Mouse (Mus musculus): ENCODE data around the gene Ppa2. TPM values are rescaled to one million over a fixed set of nuclear protein-coding genes. Genes with fewer than 3 reads are reported as not detected.

Gene Ppa2
- polyA plus RNA-seq, 1 experiment from 2014 or later: 94.2 TPM

GRCm38 (mm10) chr3:133312850-133313249 lies 2.9 kb downstream of the Ppa2 start:
- 43% methylated on average over 6 of the region's 6 CpGs for WGBS
- H3K4me2 ChIP-seq (ENCODE audit: low read length): no peak overlapping the region

DNA sequence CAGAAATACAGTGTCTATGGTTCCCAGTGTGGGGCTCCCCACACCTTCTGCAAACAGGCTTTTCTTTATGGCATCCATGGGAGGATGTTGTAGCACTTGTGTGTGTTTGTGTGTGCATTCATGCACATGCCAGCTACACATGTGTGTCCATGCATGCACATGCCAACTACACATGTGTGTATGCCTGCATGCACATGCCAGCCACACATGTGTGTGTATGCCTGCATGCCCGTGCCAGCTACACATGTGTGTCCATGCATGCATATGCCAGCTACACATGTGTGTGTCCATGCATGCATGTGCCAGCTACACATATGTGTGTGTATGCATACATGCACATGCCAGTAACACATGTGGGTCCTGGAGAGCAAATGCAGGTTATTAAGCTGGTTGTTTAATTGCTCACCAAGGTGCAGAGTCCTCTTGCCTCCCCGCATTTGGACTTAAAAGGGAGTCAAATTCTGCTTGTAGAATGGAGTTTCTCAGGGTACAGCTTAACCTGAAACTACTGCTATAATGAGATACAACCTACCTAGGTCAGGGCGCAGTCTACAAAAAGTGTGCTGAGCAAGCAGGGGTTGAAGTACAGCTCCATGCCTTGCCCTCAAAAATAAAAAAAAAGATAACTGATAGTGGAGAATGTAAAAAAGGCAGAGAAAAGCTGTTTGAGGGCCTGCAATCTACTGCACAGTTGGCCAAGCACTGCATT lies 3.7 kb downstream of the Ppa2 start:
- H3K4me2 ChIP-seq (ENCODE audit: low read length): no peak overlapping the region
- no peaks in the 10 kb centered on the region for H3K27me3 ChIP-seq (ENCODE audit: control insufficient read depth, insufficient read depth, low read length)
- DNase-seq (no peak), ATAC-seq (ENCODE audit: low FRiP score, low TSS enrichment) (no peak)
- H3K4me3 ChIP-seq (replicated peaks; ENCODE audit: low read depth, low read length): no peak overlapping the region
- H3K36me3 ChIP-seq (ENCODE audit: control insufficient read depth, insufficient read depth, low read length): no peaks in the 10 kb centered on the region
- H3K9ac ChIP-seq (replicated peaks; ENCODE audit: low read length): no peak overlapping the region
- whole genome bisulfite sequencing: 96% methylated on average over 3 of the region's 3 CpGs
- H3K27ac ChIP-seq (replicated peaks; ENCODE audit: low read depth, low read length): no peak overlapping the region
- H3K9me3 ChIP-seq (ENCODE audit: control insufficient read depth, low read length): no peaks in the 10 kb centered on the region
- peaks cover 10% of the 10 kb centered on the region; the same call in 1 of the 2 replicates for H3K4me1 ChIP-seq (ENCODE audit: control insufficient read depth, insufficient read depth, low read length)

More at GRCm38 (mm10) chr3:133312850-133313249, 2.9 kb downstream of the Ppa2 start:
- Histone ChIP-seq H3K4me1 (ENCODE audit: control insufficient read depth, insufficient read depth, low read length) (peaks cover 10% of the 10 kb centered on the region; the same call in 1 of the 2 replicates), H3K27me3 (ENCODE audit: control insufficient read depth, insufficient read depth, low read length) (no peaks in the 10 kb centered on the region), H3K9ac (replicated peaks; ENCODE audit: low read length) (no peak overlapping the region), H3K4me3 (replicated peaks; ENCODE audit: low read depth, low read length) (no peak overlapping the region), H3K27ac (replicated peaks; ENCODE audit: low read depth, low read length) (no peak overlapping the region), H3K36me3 (ENCODE audit: control insufficient read depth, insufficient read depth, low read length) (no peaks in the 10 kb centered on the region), H3K9me3 (ENCODE audit: control insufficient read depth, low read length) (no peaks in the 10 kb centered on the region)
- ATAC-seq (ENCODE audit: low FRiP score, low TSS enrichment) (no peak), DNase-seq (no peak)

DNA sequence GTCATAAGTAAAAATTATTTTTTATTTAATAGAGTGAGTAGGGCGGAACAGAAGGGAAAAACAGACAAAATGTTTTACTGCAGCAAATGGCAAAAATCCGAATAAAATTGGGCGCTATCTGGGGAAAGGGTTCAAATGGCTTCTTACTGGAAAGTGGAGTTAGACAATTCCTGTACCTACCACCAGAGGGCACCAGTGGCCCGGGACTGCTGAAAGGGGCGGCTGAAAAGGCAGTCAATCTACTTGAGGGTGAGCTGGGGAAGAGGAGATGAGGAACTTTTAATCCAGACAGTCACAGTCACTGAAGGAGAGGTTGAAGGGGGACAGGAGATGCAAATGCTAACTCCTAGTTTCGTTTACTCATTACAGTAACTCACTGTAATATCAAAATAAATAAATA lies 4.6 kb downstream of the Ppa2 start:
- Histone ChIP-seq H3K36me3 (ENCODE audit: control insufficient read depth, insufficient read depth, low read length) (no peaks in the 10 kb centered on the region), H3K27me3 (ENCODE audit: control insufficient read depth, insufficient read depth, low read length) (no peaks in the 10 kb centered on the region), H3K27ac (replicated peaks; ENCODE audit: low read depth, low read length) (no peak overlapping the region), H3K4me2 (ENCODE audit: low read length) (no peak overlapping the region), H3K9ac (replicated peaks; ENCODE audit: low read length) (no peak overlapping the region), H3K4me1 (ENCODE audit: control insufficient read depth, insufficient read depth, low read length) (peaks cover 10% of the 10 kb centered on the region; the same call in 1 of the 2 replicates), H3K4me3 (replicated peaks; ENCODE audit: low read depth, low read length) (no peak overlapping the region), H3K9me3 (ENCODE audit: control insufficient read depth, low read length) (no peaks in the 10 kb centered on the region)
- peak; percentile 75 for DNase-seq
- 49% methylated on average over 6 of the region's 6 CpGs for WGBS
- ATAC-seq (ENCODE audit: low FRiP score, low TSS enrichment): no peak

DNA sequence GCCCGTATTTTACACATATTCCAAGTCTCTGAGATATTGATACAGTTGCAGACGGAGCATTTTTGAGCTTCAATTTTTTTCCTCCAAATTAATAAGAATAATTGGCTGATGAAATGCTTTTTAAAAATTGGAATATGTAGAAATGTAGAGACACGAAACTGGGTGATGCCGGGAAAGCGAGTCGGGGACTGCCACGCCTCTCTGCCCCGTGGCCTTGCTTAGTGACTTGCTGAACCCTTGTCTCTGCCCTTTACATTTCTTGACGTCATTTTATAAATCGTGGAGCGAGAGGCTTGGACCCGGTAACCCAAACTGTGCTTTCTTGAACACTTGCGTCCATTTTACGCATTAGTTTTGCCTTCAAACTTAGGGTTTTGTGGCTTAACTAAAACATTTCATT lies 5.1 kb downstream of the Ppa2 start:
- DNase-seq (no peak), ATAC-seq (ENCODE audit: low FRiP score, low TSS enrichment) (no peak)
- H3K4me3 ChIP-seq (replicated peaks; ENCODE audit: low read depth, low read length): no peak overlapping the region
- WGBS: 97% methylated on average over 14 of the region's 14 CpGs
- no peak overlapping the region for H3K9ac ChIP-seq (replicated peaks; ENCODE audit: low read length)
- no peak overlapping the region for H3K27ac ChIP-seq (replicated peaks; ENCODE audit: low read depth, low read length)
- no peaks in the 10 kb centered on the region for H3K36me3 ChIP-seq (ENCODE audit: control insufficient read depth, insufficient read depth, low read length)
- no peak overlapping the region for H3K4me2 ChIP-seq (ENCODE audit: low read length)
- no peaks in the 10 kb centered on the region for H3K27me3 ChIP-seq (ENCODE audit: control insufficient read depth, insufficient read depth, low read length)
- H3K4me1 ChIP-seq (ENCODE audit: control insufficient read depth, insufficient read depth, low read length): peaks cover 10% of the 10 kb centered on the region; the same call in 1 of the 2 replicates
- H3K9me3 ChIP-seq (ENCODE audit: control insufficient read depth, low read length): no peaks in the 10 kb centered on the region

- H3K9me3 ChIP-seq (ENCODE audit: control insufficient read depth, low read length): no peaks in the 10 kb centered on the region
- peaks cover 10% of the 10 kb centered on the region; the same call in 1 of the 2 replicates for H3K4me1 ChIP-seq (ENCODE audit: control insufficient read depth, insufficient read depth, low read length)
- DNase-seq (no peak), ATAC-seq (ENCODE audit: low FRiP score, low TSS enrichment) (no peak)
- no peak overlapping the region for H3K9ac ChIP-seq (replicated peaks; ENCODE audit: low read length)
- H3K27me3 ChIP-seq (ENCODE audit: control insufficient read depth, insufficient read depth, low read length): no peaks in the 10 kb centered on the region
- no peak overlapping the region for H3K4me3 ChIP-seq (replicated peaks; ENCODE audit: low read depth, low read length)
- 95% methylated on average over 8 of the region's 8 CpGs for WGBS
- H3K4me2 ChIP-seq (ENCODE audit: low read length): no peak overlapping the region
- no peak overlapping the region for H3K27ac ChIP-seq (replicated peaks; ENCODE audit: low read depth, low read length)
- H3K36me3 ChIP-seq (ENCODE audit: control insufficient read depth, insufficient read depth, low read length): no peaks in the 10 kb centered on the region
These were observed 5.7 kb downstream of the Ppa2 start for GRCm38 (mm10) chr3:133315647-133316046.

GRCm38 (mm10) chr3:133317845-133318244 lies 7.9 kb downstream of the Ppa2 start:
- ATAC-seq (ENCODE audit: low FRiP score, low TSS enrichment) (no peak), DNase-seq (no peak)
- Histone ChIP-seq H3K4me2 (ENCODE audit: low read length) (no peak overlapping the region), H3K9me3 (ENCODE audit: control insufficient read depth, low read length) (no peaks in the 10 kb centered on the region), H3K9ac (replicated peaks; ENCODE audit: low read length) (no peak overlapping the region), H3K27me3 (ENCODE audit: control insufficient read depth, insufficient read depth, low read length) (no peaks in the 10 kb centered on the region), H3K4me3 (replicated peaks; ENCODE audit: low read depth, low read length) (no peak overlapping the region), H3K4me1 (ENCODE audit: control insufficient read depth, insufficient read depth, low read length) (no peaks in the 10 kb centered on the region), H3K27ac (replicated peaks; ENCODE audit: low read depth, low read length) (no peak overlapping the region), H3K36me3 (ENCODE audit: control insufficient read depth, insufficient read depth, low read length) (no peaks in the 10 kb centered on the region)
- 91% methylated on average over 4 of the region's 4 CpGs for WGBS

- H3K4me3 ChIP-seq (replicated peaks; ENCODE audit: low read depth, low read length): no peak overlapping the region
- H3K9ac ChIP-seq (replicated peaks; ENCODE audit: low read length): no peak overlapping the region
- no peak for ATAC-seq (ENCODE audit: low FRiP score, low TSS enrichment)
- WGBS: 89% methylated on average over 15 of the region's 15 CpGs
- DNase-seq: no peak
- no peaks in the 10 kb centered on the region for H3K27me3 ChIP-seq (ENCODE audit: control insufficient read depth, insufficient read depth, low read length)
- H3K36me3 ChIP-seq (ENCODE audit: control insufficient read depth, insufficient read depth, low read length): no peaks in the 10 kb centered on the region
- no peak overlapping the region for H3K4me2 ChIP-seq (ENCODE audit: low read length)
- no peaks in the 10 kb centered on the region for H3K4me1 ChIP-seq (ENCODE audit: control insufficient read depth, insufficient read depth, low read length)
- no peak overlapping the region for H3K27ac ChIP-seq (replicated peaks; ENCODE audit: low read depth, low read length)
- H3K9me3 ChIP-seq (ENCODE audit: control insufficient read depth, low read length): no peaks in the 10 kb centered on the region
These were observed 8.7 kb downstream of the Ppa2 start for GRCm38 (mm10) chr3:133318596-133318995.

- Histone ChIP-seq H3K27ac (replicated peaks; ENCODE audit: low read depth, low read length) (no peak overlapping the region), H3K27me3 (ENCODE audit: control insufficient read depth, insufficient read depth, low read length) (no peaks in the 10 kb centered on the region), H3K9ac (replicated peaks; ENCODE audit: low read length) (no peak overlapping the region), H3K4me1 (ENCODE audit: control insufficient read depth, insufficient read depth, low read length) (no peaks in the 10 kb centered on the region), H3K9me3 (ENCODE audit: control insufficient read depth, low read length) (no peaks in the 10 kb centered on the region), H3K36me3 (ENCODE audit: control insufficient read depth, insufficient read depth, low read length) (no peaks in the 10 kb centered on the region), H3K4me2 (ENCODE audit: low read length) (no peak overlapping the region), H3K4me3 (replicated peaks; ENCODE audit: low read depth, low read length) (no peak overlapping the region)
- ATAC-seq (ENCODE audit: low FRiP score, low TSS enrichment): no peak
- DNase-seq: no peak
- 75% methylated on average over 7 of the region's 7 CpGs for WGBS
These were observed 9.9 kb downstream of the Ppa2 start for GRCm38 (mm10) chr3:133319795-133320194.

DNA sequence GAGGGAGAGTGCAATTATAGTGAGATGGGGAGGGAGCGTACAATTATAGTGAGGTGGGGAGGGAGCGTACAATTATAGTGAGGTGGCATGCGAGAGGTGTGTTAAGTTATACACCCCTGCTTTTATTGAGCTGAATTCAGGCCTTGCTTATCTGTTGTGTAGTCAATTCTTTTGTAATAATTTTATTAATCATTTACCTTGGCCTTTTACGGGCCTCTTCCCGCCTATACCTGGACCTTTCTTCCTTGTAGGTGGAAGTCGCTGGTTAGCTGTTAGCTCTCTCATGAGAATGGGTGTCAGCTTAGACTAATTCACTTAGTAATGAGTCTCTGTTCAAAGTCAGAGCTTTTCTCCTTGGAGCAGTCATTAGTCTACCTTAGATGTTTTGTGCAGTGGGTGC lies 10.4 kb downstream of the Ppa2 start:
- no peaks in the 10 kb centered on the region for H3K27me3 ChIP-seq (ENCODE audit: control insufficient read depth, insufficient read depth, low read length)
- ATAC-seq (ENCODE audit: low FRiP score, low TSS enrichment) (no peak), DNase-seq (no peak)
- no peak overlapping the region for H3K4me2 ChIP-seq (ENCODE audit: low read length)
- no peaks in the 10 kb centered on the region for H3K9me3 ChIP-seq (ENCODE audit: control insufficient read depth, low read length)
- H3K27ac ChIP-seq (replicated peaks; ENCODE audit: low read depth, low read length): no peak overlapping the region
- H3K4me3 ChIP-seq (replicated peaks; ENCODE audit: low read depth, low read length): no peak overlapping the region
- WGBS: 95% methylated on average over 6 of the region's 6 CpGs
- no peaks in the 10 kb centered on the region for H3K36me3 ChIP-seq (ENCODE audit: control insufficient read depth, insufficient read depth, low read length)
- no peaks in the 10 kb centered on the region for H3K4me1 ChIP-seq (ENCODE audit: control insufficient read depth, insufficient read depth, low read length)
- H3K9ac ChIP-seq (replicated peaks; ENCODE audit: low read length): no peak overlapping the region

Data from midbrain, embryonic 14.5 days (tissue).